Mouse (Mus musculus) cortical plate, adult 2 months (tissue): Measurements from ENCODE around the gene Osbp. TPM values are rescaled to one million over a fixed set of nuclear protein-coding genes. Genes with fewer than 3 reads are reported as not detected.

Experiments used
- H3K27ac ChIP-seq: fragments of 200-500 bp; 2 replicates; pipeline ENCODE4 v1.5.1; 2012; ENCODE audit warnings: low read length, control low read depth, inconsistent platforms; ENCODE audit not compliant: insufficient read depth
- H3K4me1 ChIP-seq: fragments of 200-500 bp; 2 replicates; pipeline ENCODE4 v1.6.1; 2011; ENCODE audit warnings: low read length; ENCODE audit not compliant: control insufficient read depth, insufficient read depth
- H3K4me3 ChIP-seq: fragments of 200-500 bp; 2 replicates; pipeline ENCODE4 v1.5.1; 2011; ENCODE audit warnings: mild to moderate bottlenecking, low read length, control low read depth; ENCODE audit not compliant: insufficient read depth
- CTCF ChIP-seq: fragments of 200-500 bp; IDR thresholded peaks from 2 replicates; pipeline ENCODE4 v1.5.1; 2011; ENCODE audit warnings: mild to moderate bottlenecking, control low read depth, low read length; ENCODE audit not compliant: insufficient read depth; ENCODE audit errors: extremely low read depth
- POLR2A ChIP-seq: fragments of 200-500 bp; IDR thresholded peaks from 2 replicates; pipeline ENCODE4 v1.6.1; 2011; ENCODE audit warnings: mild to moderate bottlenecking, low read length, control low read depth; ENCODE audit not compliant: insufficient read depth; ENCODE audit errors: extremely low read depth
- polyA plus RNA-seq: library from polyadenylated mRNA; depleted of rRNA; stranded (reverse); fragments of >200 nt; gene quantifications from 2 replicates; pipeline ENCODE4 v1.2.3, GENCODE M21; 2012; rRNA removed

Gene Osbp
- polyA plus RNA-seq, 1 experiment, result 37.1 TPM

DNA sequence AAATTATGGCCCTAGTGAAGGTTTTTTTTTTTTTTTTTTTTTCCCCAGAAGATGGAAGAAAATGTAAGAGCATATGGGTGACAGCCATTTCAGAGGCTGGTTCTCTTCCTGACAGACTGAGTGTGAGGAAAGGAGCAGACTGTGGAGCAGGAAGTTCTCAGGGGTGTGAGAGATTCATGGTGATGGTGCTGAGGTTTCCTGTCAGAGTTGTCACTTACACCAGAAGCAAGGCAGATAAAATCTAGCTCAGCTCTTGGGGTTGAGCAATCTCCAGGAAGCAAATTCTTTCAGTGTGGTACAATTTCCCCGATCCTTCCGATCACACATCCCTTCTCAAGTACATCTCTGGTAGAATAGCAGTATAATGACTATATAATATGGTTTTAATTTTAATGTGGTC, 60.9 kb downstream of the Osbp start:
- no peak overlapping the region for H3K4me3 ChIP-seq
- no peak for TF ChIP-seq CTCF
- TF ChIP-seq POLR2A, result no peak
- H3K4me1 ChIP-seq, result no peaks in the 10 kb centered on the region
- no peak overlapping the region for H3K27ac ChIP-seq

DNA sequence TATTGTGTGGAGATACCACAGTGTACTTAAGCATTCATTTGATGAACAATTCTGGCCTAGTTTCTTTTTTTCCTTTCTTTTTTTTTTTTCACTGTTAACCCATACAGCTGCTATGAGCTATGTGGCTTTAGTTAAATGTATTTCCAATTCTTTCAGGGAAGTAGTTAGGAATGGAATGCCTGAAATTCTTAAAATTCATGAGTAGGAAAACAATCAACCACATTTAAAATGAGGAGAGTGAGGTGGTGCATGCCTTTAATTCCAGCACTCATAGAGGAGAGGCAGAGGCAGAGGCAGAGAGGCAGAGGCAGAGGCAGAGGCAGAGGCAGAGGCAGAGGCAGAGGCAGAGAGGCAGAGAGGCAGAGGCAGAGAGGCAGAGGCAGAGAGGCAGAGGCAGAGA, 72.0 kb downstream of the Osbp start:
- Histone ChIP-seq H3K4me1 (no peaks in the 10 kb centered on the region), H3K4me3 (no peak overlapping the region), H3K27ac (no peak overlapping the region)
- TF ChIP-seq POLR2A, result no peak
- TF ChIP-seq CTCF, result no peak

GRCm38 (mm10) chr19:12041217-12041616, 75.5 kb downstream of the Osbp start, which contains the start of gene Olfr1423:
Gene Olfr1423, minus strand, starts transcription at chr19:12041317.
- no peak within 1 kb of the TSS for H3K4me3 ChIP-seq
- TF ChIP-seq POLR2A, result no peak
- no peak for TF ChIP-seq CTCF
- H3K27ac ChIP-seq, result no peak within 1 kb of the TSS
- no peaks in the 10 kb centered on the region for H3K4me1 ChIP-seq

DNA sequence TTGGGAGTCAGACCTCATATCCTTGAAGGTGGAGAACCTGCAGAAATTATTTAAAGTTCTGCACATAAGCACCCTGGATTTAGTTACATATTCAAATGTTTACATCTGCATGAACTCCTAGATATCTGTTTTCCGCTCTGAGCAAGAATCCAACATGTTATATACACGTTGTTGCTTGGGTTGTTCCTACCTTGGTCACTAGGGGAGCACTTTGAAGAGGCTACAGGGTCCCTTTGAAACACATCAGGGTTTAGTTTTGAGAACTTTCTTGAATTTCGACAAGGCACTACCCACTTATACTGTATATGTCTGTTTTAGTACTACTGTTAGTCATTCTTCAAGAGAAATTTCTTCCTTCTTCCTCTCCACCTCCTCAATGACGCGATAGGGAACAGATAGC, 77.4 kb downstream of the Osbp start:
- H3K4me1 ChIP-seq, result no peaks in the 10 kb centered on the region
- TF ChIP-seq CTCF (no peak), POLR2A (no peak)
- H3K4me3 ChIP-seq, result no peak overlapping the region
- H3K27ac ChIP-seq, result no peak overlapping the region

Other genes with a start within 250 kb of the Osbp start
- not detected in 2 replicates for gene Gif, start 218.4 kb upstream of the Osbp start, polyA plus RNA-seq
- 38.9 and 39.5 TPM in 2 replicates for gene Mrpl16, start 195.6 kb upstream of the Osbp start, polyA plus RNA-seq
- 46.4 and 56.4 TPM in 2 replicates for gene Stx3, start 146.5 kb upstream of the Osbp start, polyA plus RNA-seq
- gene Olfr1417, start 126.7 kb upstream of the Osbp start, polyA plus RNA-seq, result not detected in 2 replicates
- not detected in 2 replicates for gene Olfr1418, start 104.9 kb upstream of the Osbp start, polyA plus RNA-seq
- gene Olfr1419, start 90.8 kb upstream of the Osbp start, polyA plus RNA-seq, result 0.13 and 0.15 TPM in 2 replicates
- not detected in 2 replicates for gene Olfr1420, start 79.4 kb upstream of the Osbp start, polyA plus RNA-seq
- 15.5 and 17.2 TPM in 2 replicates for gene Patl1, start 53.5 kb upstream of the Osbp start, polyA plus RNA-seq
- not detected in 2 replicates for gene Olfr1423, start 75.4 kb downstream of the Osbp start, polyA plus RNA-seq
- not detected in 2 replicates for gene Olfr1424, start 96.7 kb downstream of the Osbp start, polyA plus RNA-seq
- gene Olfr1425, start 111.8 kb downstream of the Osbp start, polyA plus RNA-seq, result not detected in 2 replicates
- not detected in 2 replicates for gene Olfr1426, start 126.1 kb downstream of the Osbp start, polyA plus RNA-seq
- gene Olfr1427, start 137.4 kb downstream of the Osbp start, polyA plus RNA-seq, result not detected in 2 replicates
- not detected in 2 replicates for gene Olfr1428, start 150.0 kb downstream of the Osbp start, polyA plus RNA-seq
- not detected in 2 replicates for gene Olfr76, start 157.3 kb downstream of the Osbp start, polyA plus RNA-seq
- not detected in 2 replicates for gene Olfr1555-ps1, start 204.2 kb downstream of the Osbp start, polyA plus RNA-seq
- 0.04 TPM in 1 of 2 replicates, not detected in the other for gene Olfr1431, start 234.7 kb downstream of the Osbp start, polyA plus RNA-seq